Mouse (Mus musculus) intestine, embryonic 15.5 days (tissue): ENCODE measurements around the gene Uvssa. TPM values are rescaled to one million over a fixed set of nuclear protein-coding genes. Genes with fewer than 3 reads are reported as not detected.
A peak's percentile ranks its signal among the peaks of the same experiment; 100 is the strongest.

Experiments used
- ATAC-seq: fragments of 200-750 bp; cut with Nextera tagmentation; 2 replicates; pipeline ENCODE4 v1.8.0; 2017; ENCODE audit warnings: moderate TSS enrichment, moderate library complexity
- H3K27ac ChIP-seq: fragments of 300-500 bp; sonication (generic); 2 replicates; pipeline ENCODE4 v1.5.1; 2015; ENCODE audit warnings: mild to moderate bottlenecking, inconsistent platforms
- H3K27me3 ChIP-seq: fragments of 300-500 bp; sonication (generic); replicated peaks from 2 replicates; pipeline ENCODE4 v1.6.1; 2015; ENCODE audit warnings: inconsistent platforms
- H3K36me3 ChIP-seq: fragments of 300-500 bp; sonication (generic); 2 replicates; pipeline ENCODE4 v1.6.1; 2015; ENCODE audit warnings: inconsistent platforms
- H3K4me1 ChIP-seq: fragments of 300-500 bp; sonication (generic); replicated peaks from 2 replicates; pipeline ENCODE4 v1.6.1; 2015; ENCODE audit warnings: inconsistent platforms
- H3K4me2 ChIP-seq: fragments of 300-500 bp; sonication (generic); replicated peaks from 2 replicates; pipeline ENCODE4 v1.6.1; 2015; ENCODE audit warnings: mild to moderate bottlenecking, inconsistent platforms
- H3K4me3 ChIP-seq: fragments of 300-500 bp; sonication (generic); replicated peaks from 2 replicates; pipeline ENCODE4 v1.5.1; 2015; ENCODE audit warnings: inconsistent platforms
- H3K9ac ChIP-seq: fragments of 300-500 bp; sonication (generic); 2 replicates; pipeline ENCODE4 v1.6.1; 2015; ENCODE audit warnings: inconsistent platforms
- H3K9me3 ChIP-seq: fragments of 300-500 bp; sonication (generic); 2 replicates; pipeline ENCODE4 v1.6.1; 2016; ENCODE audit warnings: inconsistent platforms
- WGBS: fragments of 180-500 bp; shearing (Covaris S2); methylation state at CpG from one replicate; pipeline ENCODE4 v1.1.7; 2015; 5-methylcytosine and 5-hydroxymethylcytosine counted together
- polyA plus RNA-seq: library from polyadenylated mRNA; unstranded; fragments of >200 nt; fragmentation: Nextera tagmentation; extraction: Ambion mirVana; gene quantifications from 2 replicates; pipeline ENCODE4 v1.2.1, GENCODE M21; 2015

The Uvssa gene
- polyA plus RNA-seq, 1 experiment from 2014 or later, result 6.7 TPM

DNA sequence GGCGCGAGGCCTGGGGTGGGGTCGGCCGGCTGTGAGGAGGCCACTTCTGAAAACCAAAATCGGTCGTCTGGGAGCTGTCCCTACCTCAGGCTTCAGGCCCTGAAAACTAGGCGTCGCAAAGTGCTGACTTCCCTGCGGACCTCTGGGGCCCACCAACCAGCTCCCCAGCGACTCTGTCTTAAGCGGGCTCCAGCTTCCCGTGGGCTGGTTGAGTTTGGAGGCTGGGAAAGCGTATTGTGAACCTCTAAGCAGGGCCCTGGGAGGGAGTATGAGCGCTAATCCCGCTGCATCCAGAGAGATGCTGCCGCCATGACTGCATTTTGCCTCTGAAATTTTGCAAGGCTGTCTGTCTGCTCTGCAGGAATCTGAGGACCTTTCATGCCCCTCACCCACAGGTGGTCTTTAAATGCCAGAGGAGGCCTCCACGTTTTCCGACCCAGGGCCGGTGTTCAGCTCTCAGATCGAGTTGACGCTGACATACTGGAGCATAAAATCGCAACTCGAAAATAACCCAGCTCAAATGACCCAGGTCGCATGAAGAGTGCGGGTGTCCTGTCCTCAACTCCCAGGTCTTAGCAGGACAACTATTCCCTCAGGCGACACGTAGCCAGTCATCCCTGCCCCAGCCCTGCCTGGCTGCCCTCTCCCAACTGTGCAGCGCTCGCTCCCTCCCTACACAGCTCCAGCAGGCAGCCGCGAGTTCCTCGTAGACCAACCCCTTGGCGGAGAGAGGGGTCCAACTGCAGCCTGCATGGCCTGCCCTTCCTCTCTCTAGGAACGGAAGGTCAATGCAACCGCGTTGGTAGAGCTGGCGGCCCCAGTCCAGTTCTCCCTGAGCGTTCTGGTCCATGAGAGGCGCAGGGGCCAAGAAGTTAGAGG lies 53.9 kb downstream of the Uvssa start:
- no peak for ATAC-seq
- under 1% methylated on average over 39 of the region's 39 CpGs for WGBS
- Histone ChIP-seq H3K27me3 (peaks cover 97% of the 10 kb centered on the region), H3K4me2 (no peak overlapping the region), H3K4me3 (no peak overlapping the region), H3K27ac (no peak overlapping the region), H3K9ac (no peak overlapping the region), H3K9me3 (no peaks in the 10 kb centered on the region), H3K4me1 (peaks cover 32% of the 10 kb centered on the region), H3K36me3 (no peaks in the 10 kb centered on the region)

- ATAC-seq, result no peak
- Histone ChIP-seq H3K4me2 (peak within 1 kb of the TSS; percentile 44), H3K27me3 (peaks cover 96% of the 10 kb centered on the region), H3K9ac (no peak within 1 kb of the TSS), H3K36me3 (no peaks in the 10 kb centered on the region), H3K9me3 (no peaks in the 10 kb centered on the region), H3K27ac (no peak within 1 kb of the TSS), H3K4me1 (peaks cover 32% of the 10 kb centered on the region), H3K4me3 (peak within 1 kb of the TSS; percentile 16)
- under 1% methylated on average over 90 of the region's 90 CpGs for WGBS
These were observed 55.1 kb downstream of the Uvssa start, which contains the start of gene Nkx1-1 for GRCm38 (mm10) chr5:33433201-33434138. Gene Nkx1-1 (minus strand): TSS chr5:33433976.

DNA sequence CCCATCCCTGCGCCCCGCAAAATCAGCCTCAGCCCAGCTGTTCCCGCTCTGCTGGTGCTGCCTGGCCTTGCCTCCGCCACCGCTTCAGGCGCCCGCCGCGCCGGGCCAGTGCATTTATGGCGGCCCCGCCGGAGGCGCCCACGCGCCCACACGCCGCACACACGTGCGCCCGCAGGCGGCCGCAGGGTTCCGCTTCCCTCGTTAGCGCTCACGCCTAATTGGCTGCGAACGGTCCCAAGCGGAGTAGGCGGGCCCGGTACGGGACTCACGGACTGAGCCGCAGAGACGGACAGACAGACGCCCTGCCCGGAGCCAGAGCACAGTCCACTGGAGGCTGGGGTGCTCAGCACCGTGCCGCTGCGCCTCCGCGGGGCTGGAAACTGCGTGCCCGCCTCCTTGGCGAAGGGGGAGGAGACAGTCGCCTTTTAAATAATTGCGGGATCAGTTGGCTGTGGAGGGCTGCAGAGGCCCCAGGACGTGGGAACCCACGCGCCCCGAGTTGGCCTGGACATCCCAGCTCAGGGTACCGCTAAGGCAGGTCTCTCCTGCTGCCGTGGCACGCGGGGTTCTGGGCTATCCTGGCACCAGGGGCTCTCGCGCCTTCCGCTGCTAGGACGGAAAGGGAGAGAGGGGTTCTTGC lies 55.9 kb downstream of the Uvssa start:
- H3K27me3 ChIP-seq, result peaks cover 90% of the 10 kb centered on the region
- no peak overlapping the region for H3K27ac ChIP-seq
- WGBS, result under 1% methylated on average over 59 of the region's 60 CpGs
- H3K9me3 ChIP-seq, result no peaks in the 10 kb centered on the region
- H3K4me1 ChIP-seq, result peaks cover 32% of the 10 kb centered on the region
- H3K36me3 ChIP-seq, result no peaks in the 10 kb centered on the region
- no peak overlapping the region for H3K9ac ChIP-seq
- peak overlapping the region; percentile 16 for H3K4me3 ChIP-seq
- H3K4me2 ChIP-seq, result peak overlapping the region; percentile 44
- ATAC-seq, result no peak

- no peak overlapping the region for H3K27ac ChIP-seq
- no peak overlapping the region for H3K4me3 ChIP-seq
- H3K27me3 ChIP-seq, result peaks cover 87% of the 10 kb centered on the region
These were observed 56.8 kb downstream of the Uvssa start for GRCm38 (mm10) chr5:33435151-33435550.

DNA sequence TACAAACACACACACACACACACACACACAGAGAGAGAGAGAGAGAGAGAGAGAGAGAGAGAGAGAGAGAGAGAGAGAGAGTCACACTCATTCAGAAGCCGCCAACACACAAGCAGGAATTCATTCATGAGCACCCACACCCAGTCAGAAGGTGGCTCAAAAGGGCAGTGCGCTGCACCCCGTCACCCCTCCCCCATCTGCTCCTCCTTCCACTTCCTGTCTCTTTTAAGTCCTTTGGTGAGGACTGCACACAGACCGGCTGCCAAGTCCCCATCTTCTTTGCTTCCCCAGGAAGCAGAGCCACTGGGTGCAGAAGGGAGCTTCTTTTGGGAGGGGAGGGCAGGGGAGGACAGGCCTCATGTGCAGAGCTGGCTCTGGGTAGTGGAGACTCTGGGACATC lies 57.6 kb downstream of the Uvssa start:
- Histone ChIP-seq H3K9me3 (no peaks in the 10 kb centered on the region), H3K9ac (no peak overlapping the region), H3K36me3 (no peaks in the 10 kb centered on the region), H3K27ac (no peak overlapping the region), H3K4me1 (peaks cover 27% of the 10 kb centered on the region), H3K4me3 (no peak overlapping the region), H3K27me3 (peaks cover 79% of the 10 kb centered on the region), H3K4me2 (no peak overlapping the region)
- WGBS, result 0% methylated on average over 4 of the region's 4 CpGs
- ATAC-seq, result no peak

More at GRCm38 (mm10) chr5:33435151-33435550, 56.8 kb downstream of the Uvssa start:
- 3% methylated on average over 26 of the region's 26 CpGs for WGBS
- Histone ChIP-seq H3K4me1 (peaks cover 32% of the 10 kb centered on the region), H3K4me2 (no peak overlapping the region), H3K9ac (no peak overlapping the region), H3K36me3 (no peaks in the 10 kb centered on the region), H3K9me3 (no peaks in the 10 kb centered on the region)
- ATAC-seq, result no peak

DNA sequence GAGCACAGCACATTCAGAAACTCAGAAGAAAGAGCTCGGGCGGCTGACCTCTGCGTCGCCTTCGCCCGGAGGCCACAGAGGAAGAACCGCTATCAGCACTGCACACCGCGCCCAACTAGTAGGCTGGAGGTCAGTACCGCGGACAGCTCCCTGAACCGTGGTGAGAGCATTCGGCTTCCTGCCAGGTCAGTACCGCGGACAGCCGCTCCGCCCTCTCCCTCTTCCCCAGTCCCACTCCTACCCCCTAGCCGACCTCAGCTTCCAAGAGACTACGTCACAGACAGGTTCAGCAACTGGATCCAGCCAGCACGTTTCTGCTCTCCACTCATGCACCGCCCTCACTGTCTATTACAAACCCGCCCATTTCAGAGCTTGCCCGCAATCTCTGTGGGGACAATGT lies 59.9 kb downstream of the Uvssa start:
- H3K4me1 ChIP-seq, result peaks cover 19% of the 10 kb centered on the region
- peak; percentile 89 for ATAC-seq
- no peaks in the 10 kb centered on the region for H3K9me3 ChIP-seq
- H3K36me3 ChIP-seq, result no peaks in the 10 kb centered on the region
- no peak overlapping the region for H3K27ac ChIP-seq
- peaks cover 76% of the 10 kb centered on the region for H3K27me3 ChIP-seq
- no peak overlapping the region for H3K9ac ChIP-seq
- WGBS, result 3% methylated on average over 23 of the region's 23 CpGs
- no peak overlapping the region for H3K4me3 ChIP-seq
- no peak overlapping the region for H3K4me2 ChIP-seq

DNA sequence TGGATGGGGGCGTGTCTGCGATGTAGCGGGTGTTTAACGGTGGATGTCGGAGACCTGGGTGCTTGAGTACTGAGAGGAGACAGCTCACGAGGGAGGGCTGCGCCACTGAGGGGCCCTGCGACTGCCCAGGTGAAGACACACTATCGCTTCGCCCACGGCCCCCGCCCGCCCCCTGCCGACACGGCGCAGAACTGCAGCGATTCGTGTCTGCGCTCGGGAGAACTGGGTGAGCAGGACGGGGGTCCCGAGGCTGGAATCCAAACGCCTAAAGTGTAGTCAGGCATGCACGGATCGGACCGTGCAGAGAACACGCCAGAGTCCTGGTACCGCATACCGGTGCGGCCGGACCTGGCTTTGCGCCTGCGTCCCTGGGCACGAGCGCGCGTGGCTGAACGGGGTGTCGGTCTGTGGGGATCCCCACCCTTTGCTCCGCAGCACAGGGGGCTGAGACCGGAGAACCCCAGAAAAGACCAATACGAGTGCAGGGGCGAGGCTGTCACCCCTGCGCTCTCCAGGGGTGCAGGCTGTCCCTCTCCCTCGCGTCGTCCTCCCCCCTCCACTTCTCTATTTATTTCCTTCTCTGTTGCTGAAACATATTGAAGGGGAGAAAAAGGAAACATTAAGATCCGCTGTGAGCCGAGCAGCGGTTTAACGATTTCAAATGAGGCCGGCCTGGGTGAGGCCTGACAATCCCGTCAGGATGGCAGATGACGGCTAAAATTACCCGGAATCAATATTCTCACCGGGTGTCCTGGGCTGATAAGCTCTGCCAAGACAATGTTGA lies 64.8 kb downstream of the Uvssa start:
- peak overlapping the region; percentile 69 for H3K4me2 ChIP-seq
- peaks cover 48% of the 10 kb centered on the region for H3K27me3 ChIP-seq
- peak overlapping the region; percentile 17; the same call in 1 of the 2 replicates for H3K9ac ChIP-seq
- ATAC-seq, result no peak
- no peaks in the 10 kb centered on the region for H3K36me3 ChIP-seq
- H3K4me1 ChIP-seq, result peaks cover 6% of the 10 kb centered on the region; the same call in 1 of the 2 replicates
- no peak overlapping the region for H3K27ac ChIP-seq
- WGBS, result 4% methylated on average over 56 of the region's 56 CpGs
- no peaks in the 10 kb centered on the region for H3K9me3 ChIP-seq
- H3K4me3 ChIP-seq, result peak overlapping the region; percentile 27

DNA sequence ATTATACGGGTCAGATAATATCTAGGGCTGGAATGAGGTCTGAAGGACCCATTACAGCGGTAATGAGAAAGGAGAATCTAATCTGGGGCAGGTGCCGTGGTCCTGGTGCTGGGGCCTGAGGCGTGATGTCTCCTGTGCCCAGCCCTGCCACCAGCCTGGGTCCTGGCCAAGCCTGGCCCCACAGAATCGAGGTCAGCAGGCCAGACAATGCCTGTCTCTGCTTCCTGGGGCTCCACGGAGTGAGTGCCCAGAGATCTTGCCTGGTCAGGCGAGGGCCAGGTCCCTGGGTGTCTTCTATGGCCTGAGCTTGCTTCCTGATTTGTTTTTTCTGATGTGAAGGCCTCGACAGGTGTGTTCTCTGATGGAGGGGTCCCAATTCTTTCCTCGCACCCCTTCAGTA lies 65.4 kb downstream of the Uvssa start:
- no peak overlapping the region for H3K4me2 ChIP-seq
- WGBS, result 54% methylated on average over 9 of the region's 9 CpGs

DNA sequence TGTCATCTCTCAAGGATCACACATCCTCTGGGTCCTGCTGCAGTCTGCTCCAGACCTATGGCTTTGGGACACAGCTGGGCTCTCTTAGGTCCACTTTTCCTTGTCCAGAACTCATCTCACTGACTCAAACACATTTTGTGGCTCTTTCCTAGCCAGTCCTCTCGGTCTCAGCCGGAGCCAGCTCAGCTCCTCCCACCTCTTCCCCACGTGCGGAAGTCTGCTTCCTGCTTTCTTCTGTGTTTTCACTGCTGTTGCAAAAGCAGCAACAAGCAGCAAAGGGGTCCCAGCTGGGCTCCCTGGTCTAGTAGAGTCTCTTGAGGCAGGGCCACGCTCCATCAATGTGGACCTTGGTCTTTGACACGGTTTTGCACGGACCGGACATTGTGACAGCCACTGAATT lies 77.4 kb downstream of the Uvssa start:
- WGBS, result 48% methylated on average over 8 of the region's 8 CpGs
- no peak overlapping the region for H3K9ac ChIP-seq
- no peak overlapping the region for H3K4me2 ChIP-seq
- H3K4me3 ChIP-seq, result no peak overlapping the region
- H3K9me3 ChIP-seq, result no peaks in the 10 kb centered on the region
- no peaks in the 10 kb centered on the region; the same call in 1 of the 2 replicates for H3K27me3 ChIP-seq
- H3K27ac ChIP-seq, result no peak overlapping the region
- H3K4me1 ChIP-seq, result no peaks in the 10 kb centered on the region
- ATAC-seq, result no peak
- H3K36me3 ChIP-seq, result no peaks in the 10 kb centered on the region

More for the DNA sequence above, 65.4 kb downstream of the Uvssa start:
- H3K27ac ChIP-seq, result no peak overlapping the region
- peaks cover 48% of the 10 kb centered on the region for H3K27me3 ChIP-seq
- peaks cover 6% of the 10 kb centered on the region; the same call in 1 of the 2 replicates for H3K4me1 ChIP-seq
- no peaks in the 10 kb centered on the region for H3K36me3 ChIP-seq
- no peak overlapping the region for H3K4me3 ChIP-seq
- ATAC-seq, result no peak
- H3K9me3 ChIP-seq, result no peaks in the 10 kb centered on the region
- H3K9ac ChIP-seq, result no peak overlapping the region

DNA sequence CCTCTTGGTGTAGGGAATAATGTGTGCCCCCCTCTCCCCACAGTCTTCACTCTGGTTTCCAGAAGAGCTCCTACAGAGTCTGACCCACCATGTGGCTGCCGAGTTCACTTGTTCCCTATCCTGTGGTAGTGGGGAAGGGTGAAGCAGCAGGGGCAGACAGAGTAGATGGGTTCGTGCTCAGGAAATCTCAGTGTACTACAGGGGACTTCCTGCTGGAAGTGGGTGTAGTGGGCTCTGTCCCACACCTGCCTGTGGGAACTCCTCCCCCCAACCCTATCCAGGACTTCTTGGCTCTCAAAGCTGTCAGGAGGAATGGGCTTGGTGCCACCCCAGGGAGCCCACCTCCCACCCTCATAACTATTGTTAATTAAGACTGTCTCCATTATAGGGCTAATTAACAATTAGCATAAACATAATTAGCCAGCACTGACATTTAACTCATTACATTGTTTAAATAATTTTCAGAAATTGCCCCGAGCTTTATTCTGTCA lies 79.8 kb downstream of the Uvssa start:
- ATAC-seq, result no peak
- Histone ChIP-seq H3K4me1 (no peaks in the 10 kb centered on the region), H3K9ac (no peak overlapping the region), H3K4me3 (no peak overlapping the region), H3K9me3 (no peaks in the 10 kb centered on the region), H3K36me3 (no peaks in the 10 kb centered on the region), H3K27ac (no peak overlapping the region), H3K4me2 (no peak overlapping the region), H3K27me3 (peaks cover 3% of the 10 kb centered on the region)
- WGBS, result 53% methylated on average over 3 of the region's 3 CpGs

GRCm38 (mm10) chr5:33459111-33459510 lies 80.8 kb downstream of the Uvssa start:
- Histone ChIP-seq H3K36me3 (no peaks in the 10 kb centered on the region), H3K9me3 (no peaks in the 10 kb centered on the region), H3K9ac (no peak overlapping the region), H3K27ac (no peak overlapping the region), H3K27me3 (peaks cover 3% of the 10 kb centered on the region), H3K4me1 (no peaks in the 10 kb centered on the region), H3K4me2 (no peak overlapping the region), H3K4me3 (no peak overlapping the region)
- ATAC-seq, result no peak
- 68% methylated on average over 2 of the region's 2 CpGs for WGBS
